Mouse (Mus musculus) embryonic fibroblast, embryonic 13.5 days (primary cell): ENCODE results near the gene Auts2.

ENCODE experiments used
- CTCF ChIP-seq: IDR thresholded peaks from 2 replicates; pipeline ENCODE4 v1.5.1; 2011; ENCODE audit warnings: mild to moderate bottlenecking, control low read depth, low read length, moderate library complexity, borderline replicate concordance; ENCODE audit not compliant: insufficient read depth
- POLR2A ChIP-seq: IDR thresholded peaks from 2 replicates; pipeline ENCODE4 v1.6.1; 2011; ENCODE audit warnings: low read depth, mild to moderate bottlenecking, control low read depth, low read length, moderate library complexity

- TF ChIP-seq CTCF (no peak), POLR2A (no peak)
Observed at GRCm38 (mm10) chr5:131855358-131855757, 687.8 kb downstream of the Auts2 start.
